Mouse (Mus musculus) midbrain, embryonic 11.5 days (tissue): ENCODE measurements at regions not wholly inside any gene's neighbourhood (a gene's known extent, or its start where the extent isn't known, plus 50 kb on each side); places are given as distances from the start of the nearest gene placed in this dataset.

Experiments
- ATAC-seq: fragments of 200-750 bp; cut with Nextera tagmentation; 2 replicates; pipeline ENCODE4 v1.8.0; 2017; ENCODE audit warnings: moderate TSS enrichment, moderate library complexity; ENCODE audit not compliant: low FRiP score
- DNase-seq: peaks from one replicate; pipeline ENCODE4 v3.0.0; 2015; ENCODE audit warnings: low spot score; ENCODE audit errors: missing footprints
- H3K27ac ChIP-seq: fragments of 300-500 bp; sonication (generic); 2 replicates; pipeline ENCODE4 v1.5.1; 2014; ENCODE audit warnings: low read depth, low read length
- H3K27me3 ChIP-seq: fragments of 300-500 bp; sonication (generic); 2 replicates; pipeline ENCODE4 v1.6.1; 2014; ENCODE audit warnings: mild to moderate bottlenecking, low read length, moderate library complexity, mixed read lengths; ENCODE audit not compliant: control insufficient read depth, insufficient read depth
- H3K36me3 ChIP-seq: fragments of 300-500 bp; sonication (generic); 2 replicates; pipeline ENCODE4 v1.6.1; 2014; ENCODE audit warnings: mild to moderate bottlenecking, low read length, moderate library complexity, mixed read lengths; ENCODE audit not compliant: control insufficient read depth, insufficient read depth
- H3K4me1 ChIP-seq: fragments of 300-500 bp; sonication (generic); 2 replicates; pipeline ENCODE4 v1.6.1; 2014; ENCODE audit warnings: low read length; ENCODE audit not compliant: control insufficient read depth, insufficient read depth
- H3K4me2 ChIP-seq: fragments of 300-500 bp; sonication (generic); 2 replicates; pipeline ENCODE4 v1.6.1; 2014; ENCODE audit warnings: mild to moderate bottlenecking, moderate library complexity
- H3K4me3 ChIP-seq: fragments of 300-500 bp; sonication (generic); 2 replicates; pipeline ENCODE4 v1.5.1; 2014; ENCODE audit warnings: low read depth, low read length
- H3K9ac ChIP-seq: fragments of 300-500 bp; sonication (generic); 2 replicates; pipeline ENCODE4 v1.6.1; 2014; ENCODE audit warnings: low read length
- H3K9me3 ChIP-seq: fragments of 300-500 bp; sonication (generic); 2 replicates; pipeline ENCODE4 v1.6.1; 2016; ENCODE audit warnings: low read length; ENCODE audit not compliant: control insufficient read depth
- WGBS: fragments of 180-500 bp; shearing (Covaris S2); extraction: QIAGEN DNeasy Blood & Tissue Kit; methylation state at CpG from one replicate; pipeline ENCODE4 v1.1.7; 2014; 5-methylcytosine and 5-hydroxymethylcytosine counted together

DNA sequence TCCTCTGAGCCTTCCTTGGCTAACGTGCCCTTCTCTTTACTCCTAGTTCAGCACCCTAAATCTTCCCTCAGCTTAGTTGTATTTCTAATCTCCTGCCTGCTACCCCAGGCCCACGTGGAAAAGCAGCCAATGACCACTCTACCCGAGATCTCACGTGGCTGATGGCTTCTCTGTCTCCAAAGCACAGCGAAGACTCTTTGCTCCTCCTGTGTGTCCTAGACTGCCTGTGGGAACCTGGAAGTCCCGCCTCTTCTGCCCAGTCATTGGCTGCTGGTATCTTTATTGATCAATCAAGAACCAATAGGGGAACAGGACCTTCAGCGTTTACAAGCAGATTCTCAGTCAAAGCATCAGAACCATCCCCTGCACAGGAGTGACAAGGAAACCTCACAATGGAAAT lies 54.8 kb downstream of the Gm19935 start:
- Histone ChIP-seq H3K4me2 (no peak overlapping the region), H3K9ac (no peak overlapping the region), H3K27me3 (no peaks in the 10 kb centered on the region), H3K36me3 (no peaks in the 10 kb centered on the region), H3K9me3 (no peaks in the 10 kb centered on the region), H3K27ac (0 out of 2 replicates have a peak overlapping the region, but pooled peaks have one; percentile 20), H3K4me1 (no peaks in the 10 kb centered on the region), H3K4me3 (no peak overlapping the region)
- 80% methylated on average over 7 of the region's 7 CpGs for WGBS
- ATAC-seq (no peak), DNase-seq (no peak)

DNA sequence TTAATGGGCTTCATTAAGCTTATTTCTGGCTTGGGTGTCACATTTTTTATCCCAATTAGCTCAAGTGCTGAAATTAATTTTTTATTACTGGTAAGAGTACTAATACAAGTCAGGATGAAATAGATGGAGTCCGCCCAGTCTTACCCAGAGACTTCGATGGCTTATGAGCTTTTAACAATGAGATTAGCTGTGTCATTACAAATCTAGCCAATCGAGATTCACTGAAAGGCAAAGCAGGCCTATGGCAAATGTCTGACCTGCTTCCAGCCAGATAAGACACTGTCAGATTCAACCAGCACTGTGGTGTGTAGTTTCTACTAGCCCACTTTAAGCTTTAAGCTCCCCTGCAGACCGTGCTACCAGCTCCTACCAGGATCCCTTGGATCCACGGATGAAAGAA lies 55.2 kb downstream of the Gm19935 start:
- no peak overlapping the region for H3K9ac ChIP-seq
- no peak for ATAC-seq
- WGBS, result 80% methylated on average over 5 of the region's 5 CpGs
- no peak for DNase-seq
- H3K36me3 ChIP-seq, result no peaks in the 10 kb centered on the region
- H3K4me3 ChIP-seq, result no peak overlapping the region
- 0 out of 2 replicates have a peak overlapping the region, but pooled peaks have one; percentile 20 for H3K27ac ChIP-seq
- H3K4me2 ChIP-seq, result no peak overlapping the region
- H3K9me3 ChIP-seq, result no peaks in the 10 kb centered on the region
- H3K4me1 ChIP-seq, result no peaks in the 10 kb centered on the region
- H3K27me3 ChIP-seq, result no peaks in the 10 kb centered on the region

DNA sequence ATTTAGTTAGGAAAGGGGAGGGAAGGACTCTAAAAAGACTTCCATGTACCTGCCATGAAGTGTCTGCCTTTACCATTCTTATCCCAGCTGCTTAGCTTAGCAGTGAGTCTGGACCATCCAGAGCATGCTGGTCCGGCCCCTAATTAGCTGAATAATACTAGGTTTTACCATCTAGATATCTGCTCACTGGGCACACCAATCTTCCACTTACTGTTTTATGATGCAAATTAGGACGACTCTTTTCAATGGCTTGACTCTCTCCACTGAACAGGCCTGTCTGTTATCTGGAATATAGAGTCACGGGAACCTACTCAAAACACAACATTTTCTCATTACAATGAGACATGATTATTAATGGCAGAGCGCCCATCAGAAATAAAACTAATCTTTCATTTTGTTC lies 55.7 kb downstream of the Gm19935 start:
- DNase-seq (no peak), ATAC-seq (no peak)
- no peak overlapping the region for H3K27ac ChIP-seq
- H3K9ac ChIP-seq, result no peak overlapping the region
- no peaks in the 10 kb centered on the region for H3K9me3 ChIP-seq
- H3K4me2 ChIP-seq, result no peak overlapping the region
- H3K4me1 ChIP-seq, result no peaks in the 10 kb centered on the region
- H3K4me3 ChIP-seq, result no peak overlapping the region
- H3K36me3 ChIP-seq, result no peaks in the 10 kb centered on the region
- WGBS, result 65% methylated on average over 4 of the region's 4 CpGs
- H3K27me3 ChIP-seq, result no peaks in the 10 kb centered on the region

DNA sequence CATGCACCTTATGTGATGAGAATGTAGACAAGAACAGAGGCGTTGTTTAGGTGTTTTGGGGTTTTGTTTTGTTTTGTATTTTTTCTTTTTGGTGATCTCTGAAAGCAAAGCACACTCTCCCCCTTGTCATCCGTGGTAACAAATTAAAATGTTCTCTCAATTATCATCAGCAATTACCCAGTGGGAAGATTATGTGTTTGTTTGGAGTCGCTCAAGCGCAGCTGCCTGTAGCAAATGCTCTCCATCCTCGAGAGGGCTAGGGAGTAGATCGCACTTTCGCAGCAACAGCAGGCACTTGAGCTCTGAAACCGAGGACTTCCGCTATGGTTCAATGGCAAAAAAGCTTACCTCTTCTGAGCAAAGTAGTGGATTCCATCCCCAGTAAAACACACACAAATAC lies 57.7 kb downstream of the Gm19935 start:
- Histone ChIP-seq H3K9me3 (no peaks in the 10 kb centered on the region), H3K4me2 (no peak overlapping the region), H3K4me3 (no peak overlapping the region), H3K27me3 (no peaks in the 10 kb centered on the region), H3K4me1 (no peaks in the 10 kb centered on the region), H3K27ac (no peak overlapping the region), H3K9ac (no peak overlapping the region), H3K36me3 (no peaks in the 10 kb centered on the region)
- no peak for DNase-seq
- ATAC-seq, result no peak
- 73% methylated on average over 9 of the region's 9 CpGs for WGBS

DNA sequence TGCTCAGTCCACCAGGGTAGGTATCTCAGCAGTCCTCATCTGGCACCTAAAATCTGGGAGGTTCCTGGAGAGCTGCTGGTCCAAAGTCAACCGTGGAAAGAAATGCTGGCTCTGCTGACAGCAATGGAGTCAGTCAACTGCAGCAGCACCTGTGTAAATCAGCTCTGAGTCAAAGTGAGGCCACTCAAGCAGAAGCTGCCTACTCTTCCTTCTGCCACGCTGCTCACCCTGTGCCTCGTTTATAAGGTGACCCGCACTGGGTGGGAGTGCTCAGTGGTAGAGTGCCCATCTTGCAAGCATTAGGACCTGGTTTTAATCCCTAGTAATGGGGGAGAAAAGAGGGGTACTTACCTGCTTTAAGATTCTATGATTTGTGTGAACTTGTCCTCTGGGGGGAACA lies 62.2 kb downstream of the Gm19935 start:
- ATAC-seq (no peak), DNase-seq (no peak)
- Histone ChIP-seq H3K4me1 (no peaks in the 10 kb centered on the region), H3K9me3 (no peaks in the 10 kb centered on the region; the same call in 1 of the 2 replicates), H3K4me2 (no peak overlapping the region), H3K4me3 (no peak overlapping the region), H3K27me3 (no peaks in the 10 kb centered on the region), H3K9ac (no peak overlapping the region), H3K36me3 (no peaks in the 10 kb centered on the region), H3K27ac (no peak overlapping the region)
- 83% methylated on average over 4 of the region's 4 CpGs for WGBS

DNA sequence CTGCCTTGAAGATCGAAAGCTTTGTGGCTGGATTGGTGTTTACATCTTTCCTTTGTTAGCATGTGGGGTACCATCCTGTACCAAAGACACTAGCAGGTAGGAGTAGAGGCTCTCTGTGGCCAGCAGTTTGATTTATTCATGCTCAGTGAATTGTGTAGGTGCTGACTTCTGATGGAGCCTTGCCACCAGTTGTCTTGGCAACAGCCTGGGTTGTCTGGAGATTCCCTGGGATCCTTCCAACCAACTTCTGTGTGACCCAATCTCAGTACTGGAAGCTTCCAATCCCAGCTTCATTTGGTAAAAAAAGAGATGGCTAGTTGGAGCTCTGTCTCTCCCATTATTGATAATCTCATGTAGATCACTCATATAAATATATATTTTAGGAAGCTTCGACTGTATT lies 73.6 kb downstream of the Gm19935 start:
- DNase-seq, result no peak
- no peak for ATAC-seq
- Histone ChIP-seq H3K9me3 (no peaks in the 10 kb centered on the region), H3K4me2 (no peak overlapping the region), H3K27ac (no peak overlapping the region), H3K36me3 (no peaks in the 10 kb centered on the region), H3K27me3 (no peaks in the 10 kb centered on the region), H3K4me1 (peaks cover 22% of the 10 kb centered on the region), H3K4me3 (no peak overlapping the region), H3K9ac (no peak overlapping the region)
- WGBS, result 91% methylated on average over 2 of the region's 2 CpGs

DNA sequence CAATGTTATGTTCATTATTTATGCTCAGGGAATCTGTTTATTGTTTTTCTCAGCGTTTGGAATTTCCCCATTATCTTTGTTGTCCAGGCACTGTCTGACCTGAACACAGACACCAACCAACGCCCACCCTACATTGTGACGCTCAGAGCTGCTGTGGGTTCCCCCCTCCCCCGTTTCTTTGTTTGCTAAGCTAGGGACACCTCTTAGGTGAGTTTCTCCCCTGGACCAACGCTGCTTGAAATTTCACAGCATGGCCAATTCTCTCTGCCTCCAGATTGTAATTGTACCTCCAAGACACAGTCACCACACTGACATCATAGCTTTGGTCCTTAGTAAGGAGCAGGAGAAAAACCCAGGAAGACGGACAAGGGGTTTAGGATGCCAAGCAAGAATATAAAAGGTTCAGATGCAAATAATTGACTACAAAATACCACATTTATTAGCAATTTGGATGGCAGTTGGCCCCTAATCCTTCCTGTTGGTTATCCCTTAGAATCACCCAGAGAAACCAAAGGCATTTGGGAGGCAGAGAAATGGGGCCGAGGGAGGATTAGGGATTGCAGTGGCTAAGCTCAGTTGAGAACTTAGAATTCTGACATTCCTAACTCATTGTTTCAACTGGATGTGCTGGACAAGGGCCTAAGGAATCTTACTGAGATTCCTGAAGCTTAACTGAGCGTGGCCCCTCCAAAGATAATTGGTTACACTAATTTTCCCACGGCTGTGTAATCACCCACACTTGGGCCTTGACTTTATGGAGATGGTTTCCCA lies 76.0 kb downstream of the Gm19935 start:
- Histone ChIP-seq H3K27me3 (no peaks in the 10 kb centered on the region), H3K4me2 (peak overlapping the region; percentile 33; the same call in 1 of the 2 replicates), H3K27ac (peak overlapping the region; percentile 94), H3K4me1 (peaks cover 22% of the 10 kb centered on the region), H3K9ac (peak overlapping the region; percentile 52; the same call in 1 of the 2 replicates), H3K36me3 (no peaks in the 10 kb centered on the region), H3K9me3 (peaks cover 2% of the 10 kb centered on the region; the same call in 1 of the 2 replicates), H3K4me3 (no peak overlapping the region)
- ATAC-seq, result peak; percentile 88
- peak; percentile 96 for DNase-seq
- WGBS, result 9% methylated on average over 9 of the region's 9 CpGs

DNA sequence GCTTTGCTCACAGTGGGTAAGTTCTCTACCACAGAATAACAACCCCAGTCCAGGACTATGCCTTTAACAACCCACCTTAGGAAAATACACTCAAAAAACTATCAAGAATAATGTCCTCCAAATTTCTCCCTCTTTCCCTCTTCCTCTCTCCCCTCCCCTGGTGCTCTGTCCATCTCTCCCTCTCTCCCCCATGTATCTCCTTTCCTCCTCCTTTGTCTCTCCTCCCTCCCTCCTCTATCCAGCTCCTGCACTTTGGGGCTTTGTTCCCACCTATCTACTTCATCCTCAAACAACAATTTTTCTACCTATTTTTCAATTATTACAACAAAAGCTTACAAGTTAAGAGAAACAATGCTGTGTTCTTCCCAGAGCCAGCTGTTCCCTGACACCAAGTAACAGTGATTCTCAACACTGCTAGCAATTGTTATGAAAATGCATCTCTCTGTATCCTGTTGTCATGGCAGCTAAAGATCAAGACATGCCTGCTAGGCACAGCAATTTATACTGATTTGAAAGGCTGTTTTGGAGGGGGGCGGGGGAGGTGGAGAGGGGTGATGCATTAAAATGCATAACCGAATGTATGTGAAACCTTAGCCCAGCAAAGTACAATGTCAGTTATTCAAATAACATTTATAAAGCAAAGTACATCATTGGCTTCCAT lies 76.8 kb downstream of the Gm19935 start:
- DNase-seq (peak; percentile 94), ATAC-seq (peak; percentile 87)
- WGBS, result 6% methylated on average over 2 of the region's 2 CpGs
- Histone ChIP-seq H3K9ac (peak overlapping the region; percentile 34; the same call in 1 of the 2 replicates), H3K4me2 (peak overlapping the region; percentile 33; the same call in 1 of the 2 replicates), H3K27me3 (no peaks in the 10 kb centered on the region), H3K4me3 (no peak overlapping the region), H3K36me3 (no peaks in the 10 kb centered on the region), H3K27ac (peak overlapping the region; percentile 94), H3K9me3 (peaks cover 2% of the 10 kb centered on the region; the same call in 1 of the 2 replicates), H3K4me1 (peaks cover 22% of the 10 kb centered on the region)

DNA sequence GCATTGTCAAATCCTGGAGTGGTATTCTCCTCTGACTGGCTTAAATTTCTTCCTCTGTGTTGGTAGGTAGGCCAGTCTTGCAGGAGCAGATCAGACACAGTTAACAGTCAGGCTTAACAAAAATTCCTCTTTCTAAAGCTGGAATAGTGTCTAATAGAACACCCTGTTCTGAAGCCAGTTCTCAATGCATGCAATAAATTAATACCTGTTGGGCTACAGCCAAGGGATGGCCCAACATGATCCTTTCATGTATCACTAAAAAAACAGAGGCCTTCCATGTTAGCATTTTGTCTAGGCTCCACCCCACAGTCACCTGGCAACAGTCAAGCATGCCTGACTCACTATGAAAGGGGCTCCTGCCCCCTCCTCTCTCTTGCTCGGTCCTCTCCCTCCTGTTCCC lies 89.2 kb downstream of the Gm19935 start:
- no peaks in the 10 kb centered on the region for H3K4me1 ChIP-seq
- no peaks in the 10 kb centered on the region for H3K27me3 ChIP-seq
- DNase-seq (no peak), ATAC-seq (no peak)
- H3K9me3 ChIP-seq, result no peaks in the 10 kb centered on the region
- no peaks in the 10 kb centered on the region for H3K36me3 ChIP-seq
- WGBS, result 13% methylated on average over 1 of the region's 1 CpGs
- H3K4me3 ChIP-seq, result no peak overlapping the region
- no peak overlapping the region for H3K27ac ChIP-seq
- H3K4me2 ChIP-seq, result no peak overlapping the region
- H3K9ac ChIP-seq, result no peak overlapping the region
